Mouse (Mus musculus): ENCODE results near the gene Lypd6.

DNA sequence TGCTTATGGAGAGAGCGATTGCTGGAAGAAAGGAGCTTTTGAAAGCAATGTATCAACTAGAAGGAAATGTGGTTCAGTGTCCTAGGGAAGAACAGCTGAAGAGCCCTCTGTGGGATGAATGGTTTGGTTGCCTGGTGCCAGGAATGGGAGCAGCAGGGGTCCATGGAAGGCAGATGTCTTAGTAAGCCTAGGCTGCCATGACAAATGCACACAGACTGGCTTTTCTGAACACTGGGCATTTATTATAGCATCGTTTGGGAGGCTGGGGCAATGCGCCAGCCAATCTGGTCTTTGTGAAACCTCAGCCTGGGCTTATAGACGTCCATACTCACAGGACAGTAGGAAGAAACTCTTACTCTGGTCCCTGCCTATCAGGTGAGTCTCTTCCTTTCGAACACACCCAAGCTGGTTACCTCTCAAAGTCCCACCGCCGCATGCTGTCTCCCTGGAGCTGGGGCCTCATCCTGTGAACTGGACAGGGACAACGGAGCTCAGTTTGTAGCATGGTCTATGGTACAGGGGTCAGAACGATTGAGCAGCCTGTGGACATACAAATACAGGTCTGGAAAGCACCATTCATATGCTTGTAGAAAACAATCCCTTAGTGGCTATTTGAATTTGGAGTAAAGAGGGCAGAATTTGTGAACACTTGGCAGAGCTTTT, 61.4 kb downstream of the Lypd6 start:
- TF ChIP-seq CHD2 (IDR thresholded peaks at IDR 0.05; ENCODE audit: low read length) (no peak), MAZ (IDR thresholded peaks at IDR 0.05; ENCODE audit: low read depth, low read length) (no peak), E2F4 (IDR thresholded peaks at IDR 0.05; ENCODE audit: borderline replicate concordance, low read depth, low read length) (no peak), CTCF (IDR thresholded peaks at IDR 0.05 in 2 of 3, conservative IDR thresholded peaks at IDR 0.05 in 1 of 3; ENCODE audit: control insufficient read depth in 1 of 3, insufficient read depth in 1 of 3, low read depth in 2 of 3, low read length in 3 of 3, poor library complexity in 1 of 3, severe bottlenecking in 1 of 3) (no peak), POLR2A (IDR thresholded peaks at IDR 0.05; ENCODE audit: control insufficient read depth in 1 of 2, insufficient read depth in 1 of 2, low read depth in 1 of 2, low read length in 2 of 2, poor library complexity in 1 of 2) (no peak), RAD21 (IDR thresholded peaks at IDR 0.05; ENCODE audit: low read depth, low read length) (no peak)
